Mouse (Mus musculus) yolk sac, embryonic 10.5 days (tissue): Measurements from ENCODE around the gene 4930558K02Rik.

Experiments used
- DNase-seq: peaks from one replicate; pipeline ENCODE4 v3.0.0-alpha.2; 2017; ENCODE audit warnings: low spot score

4930558K02Rik gene

GRCm38 (mm10) chr1:161900129-161900528 lies 79.3 kb downstream of the 4930558K02Rik start:
- no peak for DNase-seq

GRCm38 (mm10) chr1:161897235-161897634 lies 82.2 kb downstream of the 4930558K02Rik start:
- DNase-seq: no peak

- peak; percentile 39 for DNase-seq
Measured at GRCm38 (mm10) chr1:161896130-161896529, 83.3 kb downstream of the 4930558K02Rik start.

GRCm38 (mm10) chr1:161895014-161895413 lies 84.4 kb downstream of the 4930558K02Rik start:
- no peak for DNase-seq

- DNase-seq: peak; percentile 52
Measured at GRCm38 (mm10) chr1:161894553-161894952, 84.9 kb downstream of the 4930558K02Rik start.

GRCm38 (mm10) chr1:161894126-161894525 lies 85.3 kb downstream of the 4930558K02Rik start:
- no peak for DNase-seq
